Mouse (Mus musculus) retina, postnatal 7 days (tissue): Measurements from ENCODE around the gene Rbfox1.

Experiments
- DNase-seq: peaks from one replicate; pipeline ENCODE4 v3.0.0-alpha.2; 2012; ENCODE audit warnings: low read depth, low spot score

Rbfox1 gene

GRCm38 (mm10) chr16:7146454-7146853 is 1261.3 kb downstream of the Rbfox1 start:
- no peak for DNase-seq

GRCm38 (mm10) chr16:7147884-7148283 is 1262.7 kb downstream of the Rbfox1 start:
- no peak for DNase-seq

- no peak for DNase-seq
Measured at GRCm38 (mm10) chr16:7149106-7149899, 1264.1 kb downstream of the Rbfox1 start.

GRCm38 (mm10) chr16:7150201-7150791 is 1265.1 kb downstream of the Rbfox1 start:
- no peak for DNase-seq

- DNase-seq: no peak
Measured at GRCm38 (mm10) chr16:7152401-7152800, 1267.2 kb downstream of the Rbfox1 start.

- no peak for DNase-seq
Measured at GRCm38 (mm10) chr16:7154671-7155070, 1269.5 kb downstream of the Rbfox1 start.

- no peak for DNase-seq
Measured at GRCm38 (mm10) chr16:7158856-7159826, 1274.0 kb downstream of the Rbfox1 start.

GRCm38 (mm10) chr16:7159827-7160217 is 1274.7 kb downstream of the Rbfox1 start:
- no peak for DNase-seq

GRCm38 (mm10) chr16:7162168-7162567 is 1277.0 kb downstream of the Rbfox1 start:
- no peak for DNase-seq

- DNase-seq: no peak
Measured at GRCm38 (mm10) chr16:7163688-7164087, 1278.5 kb downstream of the Rbfox1 start.

GRCm38 (mm10) chr16:7164153-7164737 is 1279.1 kb downstream of the Rbfox1 start:
- DNase-seq: no peak

GRCm38 (mm10) chr16:7175960-7176359 is 1290.8 kb downstream of the Rbfox1 start:
- DNase-seq: no peak

GRCm38 (mm10) chr16:7187788-7188187 is 1302.6 kb downstream of the Rbfox1 start:
- no peak for DNase-seq

GRCm38 (mm10) chr16:7193535-7193934 is 1308.4 kb downstream of the Rbfox1 start:
- DNase-seq: no peak

GRCm38 (mm10) chr16:7197953-7198352 is 1312.8 kb downstream of the Rbfox1 start:
- no peak for DNase-seq

- DNase-seq: no peak
Measured at GRCm38 (mm10) chr16:7200239-7200638, 1315.1 kb downstream of the Rbfox1 start.

GRCm38 (mm10) chr16:7201816-7202215 is 1316.7 kb downstream of the Rbfox1 start:
- no peak for DNase-seq

GRCm38 (mm10) chr16:7206116-7206900 is 1321.2 kb downstream of the Rbfox1 start:
- no peak for DNase-seq

- no peak for DNase-seq
Measured at GRCm38 (mm10) chr16:7207599-7207998, 1322.4 kb downstream of the Rbfox1 start.

GRCm38 (mm10) chr16:7212756-7213155 is 1327.6 kb downstream of the Rbfox1 start:
- no peak for DNase-seq

GRCm38 (mm10) chr16:7223265-7223664 is 1338.1 kb downstream of the Rbfox1 start:
- DNase-seq: no peak
